Mouse (Mus musculus): Measurements from ENCODE around the gene B4galt1. TPM values are rescaled to one million over a fixed set of nuclear protein-coding genes. Genes with fewer than 3 reads are reported as not detected.

Gene B4galt1
- polyA plus RNA-seq, 1 experiment = 2.7 TPM

GRCm38 (mm10) chr4:40784556-40785169, 69.1 kb downstream of the B4galt1 start:
- no peak for TF ChIP-seq TAL1 (IDR thresholded peaks at IDR 0.05; ENCODE audit: low read length)
- TF ChIP-seq GATA1 (IDR thresholded peaks at IDR 0.05; ENCODE audit: low read length) = no peak
- Histone ChIP-seq H3K4me3 (replicated peaks) (no peak overlapping the region), H3K4me1 (ENCODE audit: control insufficient read depth) (peaks cover 26% of the 10 kb centered on the region), H3K9me3 (ENCODE audit: control insufficient read depth, low read length) (no peaks in the 10 kb centered on the region), H3K36me3 (ENCODE audit: control insufficient read depth) (no peaks in the 10 kb centered on the region), H3K27me3 (ENCODE audit: control insufficient read depth) (no peaks in the 10 kb centered on the region)

- TF ChIP-seq GATA1 (IDR thresholded peaks at IDR 0.05; ENCODE audit: low read length) = no peak
- TF ChIP-seq TAL1 (IDR thresholded peaks at IDR 0.05; ENCODE audit: low read length) = no peak
- Histone ChIP-seq H3K27me3 (ENCODE audit: control insufficient read depth) (no peaks in the 10 kb centered on the region), H3K4me1 (ENCODE audit: control insufficient read depth) (peaks cover 26% of the 10 kb centered on the region), H3K36me3 (ENCODE audit: control insufficient read depth) (no peaks in the 10 kb centered on the region), H3K9me3 (ENCODE audit: control insufficient read depth, low read length) (no peaks in the 10 kb centered on the region), H3K4me3 (replicated peaks) (no peak overlapping the region)
Measured at GRCm38 (mm10) chr4:40783049-40783448, 70.8 kb downstream of the B4galt1 start.

- Histone ChIP-seq H3K4me1 (ENCODE audit: control insufficient read depth) (peaks cover 26% of the 10 kb centered on the region), H3K27me3 (ENCODE audit: control insufficient read depth) (no peaks in the 10 kb centered on the region), H3K9me3 (ENCODE audit: control insufficient read depth, low read length) (no peaks in the 10 kb centered on the region), H3K4me3 (replicated peaks) (no peak overlapping the region), H3K36me3 (ENCODE audit: control insufficient read depth) (no peaks in the 10 kb centered on the region)
- no peak for TF ChIP-seq GATA1 (IDR thresholded peaks at IDR 0.05; ENCODE audit: low read length)
- no peak for TF ChIP-seq TAL1 (IDR thresholded peaks at IDR 0.05; ENCODE audit: low read length)
Measured at GRCm38 (mm10) chr4:40781797-40782495, 71.9 kb downstream of the B4galt1 start.

- TF ChIP-seq TAL1 (IDR thresholded peaks at IDR 0.05; ENCODE audit: low read length) (no peak), GATA1 (IDR thresholded peaks at IDR 0.05; ENCODE audit: low read length) (no peak)
- Histone ChIP-seq H3K9me3 (ENCODE audit: control insufficient read depth, low read length) (no peaks in the 10 kb centered on the region), H3K36me3 (ENCODE audit: control insufficient read depth) (no peaks in the 10 kb centered on the region), H3K27me3 (ENCODE audit: control insufficient read depth) (no peaks in the 10 kb centered on the region), H3K4me3 (replicated peaks) (no peak overlapping the region), H3K4me1 (ENCODE audit: control insufficient read depth) (peaks cover 27% of the 10 kb centered on the region)
Measured at GRCm38 (mm10) chr4:40781143-40781542, 72.7 kb downstream of the B4galt1 start.

GRCm38 (mm10) chr4:40778656-40779055, 75.1 kb downstream of the B4galt1 start:
- Histone ChIP-seq H3K27me3 (ENCODE audit: control insufficient read depth) (no peaks in the 10 kb centered on the region; the same call in 1 of the 2 replicates), H3K36me3 (ENCODE audit: control insufficient read depth) (no peaks in the 10 kb centered on the region), H3K9me3 (ENCODE audit: control insufficient read depth, low read length) (no peaks in the 10 kb centered on the region), H3K4me1 (ENCODE audit: control insufficient read depth) (peaks cover 31% of the 10 kb centered on the region), H3K4me3 (replicated peaks) (no peak overlapping the region)
- TF ChIP-seq TAL1 (IDR thresholded peaks at IDR 0.05; ENCODE audit: low read length) = no peak
- TF ChIP-seq GATA1 (IDR thresholded peaks at IDR 0.05; ENCODE audit: low read length) = no peak

- H3K4me3 ChIP-seq (replicated peaks) = no peak overlapping the region
- H3K4me1 ChIP-seq (ENCODE audit: control insufficient read depth) = peaks cover 39% of the 10 kb centered on the region
- no peaks in the 10 kb centered on the region for H3K9me3 ChIP-seq (ENCODE audit: control insufficient read depth, low read length)
- no peak for TF ChIP-seq TAL1 (IDR thresholded peaks at IDR 0.05; ENCODE audit: low read length)
- no peak for TF ChIP-seq GATA1 (IDR thresholded peaks at IDR 0.05; ENCODE audit: low read length)
- H3K36me3 ChIP-seq (ENCODE audit: control insufficient read depth) = no peaks in the 10 kb centered on the region
- no peaks in the 10 kb centered on the region; the same call in 1 of the 2 replicates for H3K27me3 ChIP-seq (ENCODE audit: control insufficient read depth)
Measured at GRCm38 (mm10) chr4:40777116-40777515, 76.7 kb downstream of the B4galt1 start.

- no peak for TF ChIP-seq GATA1 (IDR thresholded peaks at IDR 0.05; ENCODE audit: low read length)
- no peaks in the 10 kb centered on the region; the same call in 1 of the 2 replicates for H3K27me3 ChIP-seq (ENCODE audit: control insufficient read depth)
- H3K4me1 ChIP-seq (ENCODE audit: control insufficient read depth) = peaks cover 39% of the 10 kb centered on the region
Measured at GRCm38 (mm10) chr4:40776416-40776815, 77.4 kb downstream of the B4galt1 start.

GRCm38 (mm10) chr4:40774279-40775259, 79.2 kb downstream of the B4galt1 start:
- Histone ChIP-seq H3K4me3 (replicated peaks) (no peak overlapping the region), H3K27me3 (ENCODE audit: control insufficient read depth) (no peaks in the 10 kb centered on the region; the same call in 1 of the 2 replicates), H3K4me1 (ENCODE audit: control insufficient read depth) (peaks cover 36% of the 10 kb centered on the region), H3K9me3 (ENCODE audit: control insufficient read depth, low read length) (no peaks in the 10 kb centered on the region), H3K36me3 (ENCODE audit: control insufficient read depth) (no peaks in the 10 kb centered on the region)
- no peak for TF ChIP-seq GATA1 (IDR thresholded peaks at IDR 0.05; ENCODE audit: low read length)
- TF ChIP-seq TAL1 (IDR thresholded peaks at IDR 0.05; ENCODE audit: low read length) = no peak; the same call in 2 of the 3 replicates

More at GRCm38 (mm10) chr4:40776416-40776815, 77.4 kb downstream of the B4galt1 start:
- no peaks in the 10 kb centered on the region for H3K36me3 ChIP-seq (ENCODE audit: control insufficient read depth)
- H3K4me3 ChIP-seq (replicated peaks) = no peak overlapping the region
- H3K9me3 ChIP-seq (ENCODE audit: control insufficient read depth, low read length) = no peaks in the 10 kb centered on the region

Measured in erythroblast, embryonic 14.5 days (primary cell).